Mouse (Mus musculus): ENCODE results near the gene Tjp1. TPM values are rescaled to one million over a fixed set of nuclear protein-coding genes. Genes with fewer than 3 reads are reported as not detected.

Gene Tjp1
- polyA plus RNA-seq, 1 experiment, result 2.3 TPM

DNA sequence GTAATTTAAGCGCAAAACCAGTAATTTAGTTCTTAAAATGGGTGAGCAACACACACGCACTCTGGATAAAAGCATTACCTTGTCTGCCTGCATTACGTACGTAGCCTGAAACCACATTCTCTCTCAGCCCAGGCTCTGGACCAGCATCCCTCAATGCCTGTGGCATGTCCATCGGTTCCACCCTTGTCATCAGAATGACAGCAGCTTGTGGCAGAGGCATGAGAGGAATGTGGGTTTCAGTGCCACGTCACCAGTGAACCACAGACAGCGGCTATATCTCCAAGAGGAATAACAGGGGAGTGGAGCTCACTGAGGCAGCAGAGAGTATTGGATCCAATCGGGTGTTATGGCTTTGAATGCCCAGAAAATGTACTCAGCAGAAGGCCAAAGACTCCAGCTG is 88.1 kb downstream of the Tjp1 start:
- no peak for DNase-seq (ENCODE audit: low read depth in 1 of 2, low spot score in 2 of 2)
- no peak overlapping the region for H3K27ac ChIP-seq (ENCODE audit: insufficient read depth, low read length)
- no peaks in the 10 kb centered on the region for H3K36me3 ChIP-seq (ENCODE audit: control insufficient read depth, insufficient read depth, low read length)
- H3K27me3 ChIP-seq (ENCODE audit: control insufficient read depth, insufficient read depth, low read length), result no peaks in the 10 kb centered on the region
- 87% methylated on average over 8 of the region's 8 CpGs for WGBS
- no peak overlapping the region for H3K4me3 ChIP-seq (ENCODE audit: extremely low read depth, insufficient read depth, insufficient read length)
- TF ChIP-seq POLR2A (IDR thresholded peaks at IDR 0.05; ENCODE audit: low read depth, low read length) (no peak), CTCF (IDR thresholded peaks at IDR 0.05; ENCODE audit: extremely low read depth, insufficient read depth, insufficient read length, insufficient replicate concordance) (no peak)
- no peaks in the 10 kb centered on the region for H3K4me1 ChIP-seq (ENCODE audit: control insufficient read depth, insufficient read depth, insufficient read length)

DNA sequence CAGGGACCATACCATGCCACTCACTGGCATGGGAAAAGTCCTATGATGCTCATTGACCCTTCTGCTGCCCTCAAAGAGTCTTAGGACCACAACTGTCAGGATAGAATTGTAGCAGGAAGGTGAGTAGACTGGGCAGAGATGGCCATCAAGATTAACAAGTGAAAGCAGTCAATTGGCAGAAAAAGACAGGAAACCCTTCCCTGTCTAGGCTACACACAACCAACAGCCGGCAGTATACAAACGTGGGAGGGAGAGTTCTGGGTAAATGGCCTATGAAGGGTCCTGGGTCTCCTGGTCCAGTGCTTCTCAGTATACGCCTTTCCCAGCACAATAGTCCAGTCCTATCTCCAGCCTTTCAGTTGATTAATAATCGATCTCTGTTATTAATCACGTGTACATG is 89.4 kb downstream of the Tjp1 start:
- H3K27me3 ChIP-seq (ENCODE audit: control insufficient read depth, insufficient read depth, low read length), result no peaks in the 10 kb centered on the region
- no peak overlapping the region for H3K4me3 ChIP-seq (ENCODE audit: extremely low read depth, insufficient read depth, insufficient read length)
- 69% methylated on average over 5 of the region's 5 CpGs for WGBS
- no peaks in the 10 kb centered on the region for H3K36me3 ChIP-seq (ENCODE audit: control insufficient read depth, insufficient read depth, low read length)
- no peaks in the 10 kb centered on the region for H3K4me1 ChIP-seq (ENCODE audit: control insufficient read depth, insufficient read depth, insufficient read length)
- DNase-seq (ENCODE audit: low read depth in 1 of 2, low spot score in 2 of 2), result no peak
- TF ChIP-seq CTCF (IDR thresholded peaks at IDR 0.05; ENCODE audit: extremely low read depth, insufficient read depth, insufficient read length, insufficient replicate concordance) (no peak), POLR2A (IDR thresholded peaks at IDR 0.05; ENCODE audit: low read depth, low read length) (no peak)
- H3K27ac ChIP-seq (ENCODE audit: insufficient read depth, low read length), result no peak overlapping the region

DNA sequence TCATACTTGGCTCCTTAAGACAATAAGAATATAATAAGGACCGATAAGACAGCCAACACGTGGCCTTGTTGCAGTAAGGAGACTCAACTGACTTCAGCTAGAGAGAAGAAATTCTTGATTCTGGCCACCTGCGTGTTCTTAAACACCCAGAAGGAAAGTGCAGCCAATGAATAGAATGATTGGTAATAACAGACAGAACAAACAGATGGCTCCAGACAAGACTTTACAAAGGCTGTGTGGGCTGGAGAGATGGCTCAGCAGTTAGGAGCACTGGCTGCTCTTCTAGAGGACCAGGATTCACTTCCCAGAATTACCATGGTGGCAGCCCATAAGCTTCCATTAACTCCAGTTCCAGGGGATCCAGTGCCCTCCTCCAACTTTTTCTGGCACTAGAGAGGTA is 90.7 kb downstream of the Tjp1 start:
- DNase-seq (ENCODE audit: low read depth in 1 of 2, low spot score in 2 of 2), result no peak
- Histone ChIP-seq H3K4me3 (ENCODE audit: extremely low read depth, insufficient read depth, insufficient read length) (no peak overlapping the region), H3K36me3 (ENCODE audit: control insufficient read depth, insufficient read depth, low read length) (no peaks in the 10 kb centered on the region), H3K27me3 (ENCODE audit: control insufficient read depth, insufficient read depth, low read length) (no peaks in the 10 kb centered on the region), H3K4me1 (ENCODE audit: control insufficient read depth, insufficient read depth, insufficient read length) (no peaks in the 10 kb centered on the region), H3K27ac (ENCODE audit: insufficient read depth, low read length) (no peak overlapping the region)
- WGBS, result 89% methylated on average over 3 of the region's 3 CpGs
- TF ChIP-seq CTCF (IDR thresholded peaks at IDR 0.05; ENCODE audit: extremely low read depth, insufficient read depth, insufficient read length, insufficient replicate concordance) (no peak), POLR2A (IDR thresholded peaks at IDR 0.05; ENCODE audit: low read depth, low read length) (no peak)

DNA sequence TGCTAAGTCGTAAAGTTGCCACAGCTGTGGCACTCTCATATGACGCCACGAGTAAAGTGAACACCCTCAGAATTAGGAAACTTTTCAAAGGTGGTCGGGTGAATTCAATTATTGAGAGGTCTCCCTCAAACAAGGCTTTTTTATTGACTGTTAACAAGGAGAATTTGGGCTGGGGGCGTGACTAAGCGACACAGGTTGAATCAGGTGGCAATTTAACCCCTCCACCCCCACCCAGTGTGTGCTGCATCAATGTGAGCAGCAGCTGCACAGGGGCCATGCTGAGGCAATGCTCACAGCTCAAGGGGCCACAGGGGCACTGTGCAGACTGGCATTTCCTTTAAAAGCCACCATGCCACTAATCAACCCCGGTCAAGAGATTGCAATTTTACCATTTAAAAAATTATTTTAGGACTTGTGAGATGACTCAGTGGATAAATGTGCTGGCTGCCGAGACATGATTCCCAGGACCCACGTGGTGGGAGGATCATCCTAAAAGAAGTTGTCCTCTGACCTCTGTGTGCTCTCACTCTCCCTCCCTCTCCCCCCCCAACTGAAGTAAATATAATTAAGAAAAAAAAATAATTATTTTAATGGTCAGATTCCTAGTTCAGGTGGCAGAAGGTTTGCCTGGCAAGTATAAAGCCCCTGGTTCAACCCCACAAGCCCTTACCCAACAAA is 96.4 kb downstream of the Tjp1 start:
- no peaks in the 10 kb centered on the region for H3K4me1 ChIP-seq (ENCODE audit: control insufficient read depth, insufficient read depth, insufficient read length)
- WGBS, result 43% methylated on average over 9 of the region's 9 CpGs
- no peak overlapping the region for H3K4me3 ChIP-seq (ENCODE audit: extremely low read depth, insufficient read depth, insufficient read length)
- no peak overlapping the region for H3K27ac ChIP-seq (ENCODE audit: insufficient read depth, low read length)
- H3K36me3 ChIP-seq (ENCODE audit: control insufficient read depth, insufficient read depth, low read length), result no peaks in the 10 kb centered on the region
- no peak for DNase-seq (ENCODE audit: low read depth in 1 of 2, low spot score in 2 of 2)
- H3K27me3 ChIP-seq (ENCODE audit: control insufficient read depth, insufficient read depth, low read length), result no peaks in the 10 kb centered on the region
- no peak for TF ChIP-seq POLR2A (IDR thresholded peaks at IDR 0.05; ENCODE audit: low read depth, low read length)
- TF ChIP-seq CTCF (IDR thresholded peaks at IDR 0.05; ENCODE audit: extremely low read depth, insufficient read depth, insufficient read length, insufficient replicate concordance), result no peak

DNA sequence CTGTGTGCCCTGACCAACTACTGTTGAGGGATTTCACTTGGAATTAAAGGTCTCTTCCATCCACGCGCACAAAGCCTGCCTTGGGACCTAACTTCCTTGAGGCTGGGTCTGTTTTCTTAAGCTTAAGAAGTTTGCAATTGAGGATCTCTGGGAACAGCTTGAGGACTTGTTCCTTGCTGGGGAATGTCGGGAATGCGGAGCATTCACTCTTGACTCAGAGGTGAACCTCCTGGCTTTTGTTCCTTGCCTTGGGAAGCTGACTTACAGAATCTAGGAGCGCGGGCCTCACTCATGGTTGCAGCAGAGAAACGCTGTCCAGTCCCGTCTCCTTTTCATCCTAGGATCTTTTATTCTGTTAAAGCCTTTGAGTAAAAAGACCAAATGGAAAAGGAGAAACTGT is 97.2 kb downstream of the Tjp1 start:
- WGBS, result 69% methylated on average over 8 of the region's 8 CpGs
- Histone ChIP-seq H3K4me3 (ENCODE audit: extremely low read depth, insufficient read depth, insufficient read length) (no peak overlapping the region), H3K4me1 (ENCODE audit: control insufficient read depth, insufficient read depth, insufficient read length) (no peaks in the 10 kb centered on the region), H3K27ac (ENCODE audit: insufficient read depth, low read length) (no peak overlapping the region), H3K36me3 (ENCODE audit: control insufficient read depth, insufficient read depth, low read length) (no peaks in the 10 kb centered on the region), H3K27me3 (ENCODE audit: control insufficient read depth, insufficient read depth, low read length) (no peaks in the 10 kb centered on the region)
- DNase-seq (ENCODE audit: low read depth in 1 of 2, low spot score in 2 of 2), result no peak
- TF ChIP-seq CTCF (IDR thresholded peaks at IDR 0.05; ENCODE audit: extremely low read depth, insufficient read depth, insufficient read length, insufficient replicate concordance) (no peak), POLR2A (IDR thresholded peaks at IDR 0.05; ENCODE audit: low read depth, low read length) (no peak)

DNA sequence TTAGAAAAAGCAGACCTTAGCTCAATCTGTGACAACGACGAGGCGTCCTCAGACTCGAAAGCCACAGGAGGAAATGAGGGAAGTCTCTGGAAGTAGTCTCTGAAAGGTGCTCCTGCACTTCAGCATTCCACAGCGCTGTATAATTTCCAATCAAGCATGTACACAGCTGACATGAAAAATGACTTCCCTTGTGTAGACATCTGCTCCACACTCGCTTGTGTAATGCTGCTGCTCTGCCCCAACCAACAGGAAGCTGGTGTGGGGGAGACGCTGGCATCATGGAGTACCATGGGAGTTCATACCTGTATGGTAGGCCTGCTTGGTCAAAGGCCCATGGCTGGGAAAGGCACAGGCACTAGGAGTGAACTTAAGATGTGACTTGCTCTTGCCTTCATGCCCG is 103.1 kb downstream of the Tjp1 start:
- no peak overlapping the region for H3K27ac ChIP-seq (ENCODE audit: insufficient read depth, low read length)
- no peaks in the 10 kb centered on the region for H3K4me1 ChIP-seq (ENCODE audit: control insufficient read depth, insufficient read depth, insufficient read length)
- TF ChIP-seq POLR2A (IDR thresholded peaks at IDR 0.05; ENCODE audit: low read depth, low read length) (no peak), CTCF (IDR thresholded peaks at IDR 0.05; ENCODE audit: extremely low read depth, insufficient read depth, insufficient read length, insufficient replicate concordance) (no peak)
- no peaks in the 10 kb centered on the region for H3K36me3 ChIP-seq (ENCODE audit: control insufficient read depth, insufficient read depth, low read length)
- no peaks in the 10 kb centered on the region for H3K27me3 ChIP-seq (ENCODE audit: control insufficient read depth, insufficient read depth, low read length)
- DNase-seq (ENCODE audit: low read depth in 1 of 2, low spot score in 2 of 2), result no peak
- no peak overlapping the region for H3K4me3 ChIP-seq (ENCODE audit: extremely low read depth, insufficient read depth, insufficient read length)
- 30% methylated on average over 8 of the region's 8 CpGs for WGBS

DNA sequence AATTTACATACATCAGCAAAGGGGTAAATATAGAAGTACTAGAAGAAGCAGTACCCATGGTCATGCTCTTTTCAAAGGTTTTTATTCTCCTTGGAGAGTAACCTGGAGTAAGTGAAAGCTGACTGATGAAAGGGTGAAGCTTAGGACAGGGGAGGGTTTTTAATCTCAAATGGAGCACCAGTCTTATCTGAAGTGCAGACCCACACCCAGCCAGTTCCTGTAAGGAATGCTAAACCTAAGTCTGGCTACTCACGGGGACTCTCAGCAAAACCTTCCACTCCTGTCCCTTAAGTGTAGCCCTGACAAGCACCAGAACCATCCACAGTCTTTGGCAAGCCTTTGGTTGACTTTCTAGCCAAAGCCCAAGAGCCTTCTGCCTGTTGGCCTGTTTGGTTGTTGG is 105.1 kb downstream of the Tjp1 start:
- 77% methylated on average over 1 of the region's 1 CpGs for WGBS

More for the DNA sequence above, 105.1 kb downstream of the Tjp1 start:
- TF ChIP-seq CTCF (IDR thresholded peaks at IDR 0.05; ENCODE audit: extremely low read depth, insufficient read depth, insufficient read length, insufficient replicate concordance) (no peak), POLR2A (IDR thresholded peaks at IDR 0.05; ENCODE audit: low read depth, low read length) (no peak)
- Histone ChIP-seq H3K27me3 (ENCODE audit: control insufficient read depth, insufficient read depth, low read length) (no peaks in the 10 kb centered on the region), H3K4me3 (ENCODE audit: extremely low read depth, insufficient read depth, insufficient read length) (no peak overlapping the region), H3K4me1 (ENCODE audit: control insufficient read depth, insufficient read depth, insufficient read length) (no peaks in the 10 kb centered on the region), H3K36me3 (ENCODE audit: control insufficient read depth, insufficient read depth, low read length) (no peaks in the 10 kb centered on the region), H3K27ac (ENCODE audit: insufficient read depth, low read length) (no peak overlapping the region)
- DNase-seq (ENCODE audit: low read depth in 1 of 2, low spot score in 2 of 2), result no peak
